Mouse (Mus musculus) bone marrow, adult 2 months (tissue): ENCODE measurements at regions not wholly inside any gene's neighbourhood (a gene's known extent, or its start where the extent isn't known, plus 50 kb on each side); places are given as distances from the start of the nearest gene placed in this dataset.

ENCODE experiments used
- CTCF ChIP-seq: fragments of 200-500 bp; IDR thresholded peaks from 2 replicates; pipeline ENCODE4 v1.5.1; 2011; ENCODE audit warnings: low read length, control low read depth; ENCODE audit not compliant: control insufficient read depth, insufficient read depth
- POLR2A ChIP-seq: fragments of 200-500 bp; IDR thresholded peaks from 2 replicates; pipeline ENCODE4 v1.6.1; 2011; ENCODE audit warnings: low read depth, mild to moderate bottlenecking, control low read depth, low read length, borderline replicate concordance; ENCODE audit not compliant: control insufficient read depth

DNA sequence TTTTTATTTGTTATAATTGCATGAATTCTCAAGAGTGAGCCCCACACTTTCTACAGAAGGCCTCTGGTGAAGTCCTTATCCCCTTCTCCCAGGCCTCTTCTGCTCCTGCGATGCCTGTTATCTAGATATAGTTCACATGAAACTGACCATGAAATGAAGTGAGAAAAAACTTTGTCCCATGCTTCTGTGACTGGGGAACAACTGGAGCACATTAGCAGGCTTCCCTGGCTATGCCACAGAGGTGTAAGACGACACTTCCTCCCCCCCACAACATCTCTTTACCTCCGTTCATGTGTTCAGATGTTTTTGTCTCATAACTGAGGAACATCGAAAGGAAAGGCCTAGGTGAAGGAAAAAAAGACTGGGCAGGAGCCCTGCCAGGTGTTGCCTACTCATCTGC is 174.7 kb downstream of the Lurap1l start:
- TF ChIP-seq POLR2A: no peak
- TF ChIP-seq CTCF: no peak
